Mouse (Mus musculus): ENCODE data around the gene Col25a1.

DNA sequence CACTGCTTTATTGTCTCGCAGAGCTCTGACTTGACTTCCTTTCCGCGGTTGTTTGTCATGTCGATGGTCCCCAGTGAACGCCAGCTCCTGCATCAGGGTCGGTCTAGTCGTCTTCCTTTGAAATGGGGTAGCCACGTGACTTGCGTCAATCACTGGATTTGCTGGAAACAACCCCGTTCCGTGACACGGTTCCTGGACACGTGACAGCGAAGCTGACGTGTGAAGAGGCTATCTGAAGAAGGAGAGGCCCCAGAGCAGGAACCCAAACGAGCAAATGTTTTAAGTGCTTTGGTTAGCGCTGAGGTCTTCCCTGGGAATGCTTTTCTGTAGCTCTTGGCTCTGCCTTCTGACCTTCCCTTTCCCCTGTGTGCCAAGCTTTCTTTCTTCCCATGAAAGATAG lies 41.5 kb downstream of the Col25a1 start:
- no peak for TF ChIP-seq CTCF (IDR thresholded peaks at IDR 0.05; ENCODE audit: control insufficient read depth, insufficient read depth, insufficient read length)
- no peak for TF ChIP-seq MAX (IDR thresholded peaks at IDR 0.05)
- TF ChIP-seq MYOD1 (IDR thresholded peaks at IDR 0.05; ENCODE audit: control insufficient read depth, insufficient read length, low read depth) = no peak
- TF ChIP-seq CEBPB (IDR thresholded peaks at IDR 0.05; ENCODE audit: low read depth) = no peak

All from C2C12 (cell line).